Mouse (Mus musculus) 3134 (cell line): ENCODE measurements around the gene Hoxa10.

Experiments used
- DNase-seq: peaks from one replicate; pipeline ENCODE4 v3.0.0-alpha.2; 2011; ENCODE audit warnings: low spot score; ENCODE audit not compliant: insufficient read length; ENCODE audit errors: extremely low read depth

Hoxa10 gene

DNA sequence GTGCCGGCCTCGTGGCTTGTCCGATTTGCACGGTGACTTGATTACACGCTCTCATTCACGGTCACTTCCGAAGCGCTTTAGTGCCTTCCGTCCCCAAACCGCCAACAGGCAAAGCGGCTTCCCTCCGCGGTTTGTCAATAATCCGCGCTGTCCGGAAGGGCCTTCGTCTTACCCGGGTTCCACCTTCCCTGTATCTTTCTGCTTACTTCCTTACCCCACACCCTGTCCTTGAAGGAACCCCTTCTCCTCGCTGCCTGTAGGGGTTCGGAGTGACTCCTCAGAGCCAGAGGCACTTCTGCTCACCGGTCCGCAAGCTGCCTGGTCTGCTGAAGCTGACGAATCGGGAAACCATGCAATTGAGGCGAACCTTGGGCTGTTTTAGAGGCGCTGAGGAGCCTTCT, 5.7 kb upstream of the Hoxa10 start:
- no peak for DNase-seq

DNA sequence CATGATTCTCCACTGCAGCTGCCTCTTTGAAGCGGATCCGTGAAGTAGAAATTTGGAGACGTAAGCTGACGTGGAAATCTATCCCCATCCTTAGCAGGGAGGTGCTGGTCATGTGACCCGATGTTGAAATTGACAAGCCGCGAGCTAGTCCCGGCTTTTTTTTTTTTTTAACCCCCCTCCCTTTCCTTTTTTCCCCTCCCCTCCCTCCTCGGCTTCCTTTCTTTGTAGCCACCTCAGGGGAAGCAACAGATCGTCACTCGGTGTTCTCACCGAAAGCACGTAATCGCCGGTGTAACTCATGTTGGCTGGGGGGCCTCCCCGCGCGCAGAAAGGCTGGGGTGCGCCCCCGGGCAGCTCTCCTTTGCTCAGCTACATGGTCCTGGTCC, 5.1 kb upstream of the Hoxa10 start, which contains the start of gene Hoxa11:
Gene Hoxa11, minus strand, starts transcription at position 54 of the 386 bp plus-strand sequence.
- DNase-seq = no peak

DNA sequence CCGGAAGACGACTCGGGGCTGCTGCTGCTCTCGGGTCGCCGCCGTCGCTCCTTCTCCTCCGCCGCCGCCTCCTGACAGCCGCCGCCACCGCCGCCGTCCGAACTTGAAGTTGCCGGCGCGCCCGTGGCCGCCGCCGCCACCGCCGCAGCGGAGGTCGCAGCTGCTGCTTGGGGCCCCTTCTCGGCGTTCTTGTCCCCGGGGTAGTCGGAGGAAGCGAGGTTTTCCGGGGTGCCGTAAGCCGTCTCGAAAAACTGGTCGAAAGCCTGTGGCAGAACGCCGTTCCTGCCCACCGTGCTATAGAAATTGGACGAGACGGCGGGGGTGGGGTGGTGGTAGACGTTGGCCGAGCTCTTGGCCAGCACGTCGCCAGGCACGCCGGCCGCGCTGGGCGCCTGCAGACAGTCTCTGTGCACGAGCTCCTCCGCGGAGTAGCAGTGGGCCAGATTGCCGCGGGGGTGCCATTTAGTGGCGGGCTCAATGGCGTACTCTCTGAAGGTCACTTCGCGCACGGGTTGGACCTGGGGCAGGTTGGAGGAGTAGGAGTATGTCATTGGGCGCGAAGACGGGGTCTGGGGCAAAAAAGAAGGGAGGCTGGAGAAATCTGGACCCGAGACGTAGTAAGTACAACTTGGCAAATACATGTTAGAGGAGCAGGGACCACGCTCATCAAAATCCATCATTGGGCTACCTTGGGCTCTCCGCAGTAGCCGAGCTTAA, 4.5 kb upstream of the Hoxa10 start:
- no peak for DNase-seq

DNA sequence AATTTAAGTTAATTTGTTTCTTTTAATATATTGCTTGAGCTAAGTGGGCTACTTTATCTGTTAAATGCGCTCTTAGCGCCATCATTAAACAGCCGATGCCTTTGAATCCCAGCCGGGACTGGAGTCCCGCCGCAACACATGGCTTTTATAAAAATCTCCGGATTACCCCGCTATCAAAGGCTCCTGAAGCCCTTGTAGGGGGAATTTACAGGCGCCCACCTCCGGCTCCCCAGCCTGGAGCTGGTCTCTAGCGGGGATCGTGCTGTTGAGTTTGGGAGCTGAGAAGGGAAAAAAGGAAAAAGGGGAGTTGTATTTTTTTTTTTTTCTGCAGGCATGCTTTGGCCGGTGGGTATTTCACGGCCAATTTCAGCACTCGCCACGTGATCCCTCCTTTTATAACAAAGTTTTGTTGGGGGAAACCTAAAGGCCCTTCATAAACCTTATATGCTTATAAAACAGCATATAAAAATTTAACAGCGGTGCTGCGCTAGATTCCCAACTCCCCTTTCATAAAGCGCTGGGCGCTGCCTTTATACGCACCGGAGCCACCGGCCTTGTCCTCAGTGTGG, 3.9 kb upstream of the Hoxa10 start:
- DNase-seq = no peak

DNA sequence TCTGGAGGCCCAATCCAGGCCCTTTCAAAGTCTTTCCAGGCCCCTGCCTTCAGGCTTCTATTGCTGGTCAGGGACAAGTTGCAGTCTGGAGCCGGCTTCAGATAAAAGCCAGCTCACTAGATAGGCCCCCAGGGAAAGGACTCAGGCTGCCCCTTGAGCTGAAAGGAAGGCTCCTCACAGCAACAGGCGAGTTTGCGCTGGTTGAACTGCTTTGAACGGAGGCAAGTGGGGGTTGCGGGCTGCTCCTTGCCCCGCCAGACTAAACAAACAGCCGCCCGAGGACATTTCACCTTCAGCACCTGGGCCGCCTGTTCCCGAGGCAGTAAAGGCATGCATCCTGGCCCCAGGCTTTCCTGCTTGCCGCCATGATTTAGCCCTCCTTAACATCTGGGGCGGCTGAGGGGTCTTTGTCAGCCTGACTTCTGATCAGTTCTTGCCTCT, 3.0 kb upstream of the Hoxa10 start:
- DNase-seq = no peak

DNA sequence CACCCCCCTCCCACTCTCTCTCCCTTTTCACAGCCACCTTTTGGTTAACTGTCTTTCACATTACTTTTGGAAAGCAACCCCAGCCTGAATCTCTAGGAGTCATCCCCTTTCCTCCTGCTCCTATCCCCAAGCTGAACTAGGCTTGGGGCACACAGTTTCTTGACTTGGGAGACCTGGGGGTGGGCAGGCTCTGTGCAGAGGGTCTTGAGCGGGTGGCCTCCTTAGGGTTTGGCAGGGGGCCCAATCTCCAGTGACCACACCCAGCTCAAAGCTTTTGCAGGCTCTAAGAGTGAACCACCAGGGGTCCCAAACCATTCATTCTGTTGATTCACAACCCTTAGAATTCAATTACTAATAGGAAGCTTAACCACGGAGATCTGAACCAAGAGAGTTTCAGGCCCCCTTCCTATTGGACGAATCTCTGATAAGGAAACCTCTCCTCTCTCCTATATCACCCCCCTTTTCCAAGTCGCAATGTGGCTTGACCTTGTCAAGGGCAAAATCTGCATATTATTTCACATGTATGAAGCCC, 2.2 kb upstream of the Hoxa10 start:
- DNase-seq = no peak

DNA sequence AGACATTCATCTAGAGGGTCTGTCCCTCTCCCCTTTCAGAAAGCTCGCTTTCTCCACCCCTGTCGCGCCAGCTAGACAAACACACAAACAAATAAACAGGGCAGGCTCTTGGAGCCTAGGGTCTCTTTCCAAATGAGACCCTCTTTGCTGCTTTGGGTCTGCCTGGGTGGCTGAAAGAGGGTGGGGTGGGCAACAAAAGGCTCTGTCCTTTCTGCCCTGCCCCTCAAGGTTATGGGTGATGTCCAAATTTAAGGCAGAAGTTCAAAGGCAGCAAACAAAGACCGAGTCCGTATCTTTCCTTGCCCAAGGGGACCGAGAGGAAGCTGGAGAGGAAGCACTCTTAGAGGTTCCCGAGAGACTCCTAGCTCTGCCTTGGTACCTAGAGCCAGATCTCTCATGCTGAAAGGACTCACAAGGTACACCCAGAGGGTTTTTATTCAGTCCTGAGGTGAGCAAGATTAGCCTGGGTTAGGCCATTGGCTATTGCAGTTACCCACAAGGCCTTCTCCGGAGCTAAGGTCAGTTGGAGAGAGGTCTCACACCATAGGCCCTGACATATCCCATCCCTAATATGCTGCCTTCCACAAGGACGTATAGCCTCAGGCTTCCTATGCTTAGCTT, 457 bp upstream of the Hoxa10 start:
- no peak for DNase-seq

DNA sequence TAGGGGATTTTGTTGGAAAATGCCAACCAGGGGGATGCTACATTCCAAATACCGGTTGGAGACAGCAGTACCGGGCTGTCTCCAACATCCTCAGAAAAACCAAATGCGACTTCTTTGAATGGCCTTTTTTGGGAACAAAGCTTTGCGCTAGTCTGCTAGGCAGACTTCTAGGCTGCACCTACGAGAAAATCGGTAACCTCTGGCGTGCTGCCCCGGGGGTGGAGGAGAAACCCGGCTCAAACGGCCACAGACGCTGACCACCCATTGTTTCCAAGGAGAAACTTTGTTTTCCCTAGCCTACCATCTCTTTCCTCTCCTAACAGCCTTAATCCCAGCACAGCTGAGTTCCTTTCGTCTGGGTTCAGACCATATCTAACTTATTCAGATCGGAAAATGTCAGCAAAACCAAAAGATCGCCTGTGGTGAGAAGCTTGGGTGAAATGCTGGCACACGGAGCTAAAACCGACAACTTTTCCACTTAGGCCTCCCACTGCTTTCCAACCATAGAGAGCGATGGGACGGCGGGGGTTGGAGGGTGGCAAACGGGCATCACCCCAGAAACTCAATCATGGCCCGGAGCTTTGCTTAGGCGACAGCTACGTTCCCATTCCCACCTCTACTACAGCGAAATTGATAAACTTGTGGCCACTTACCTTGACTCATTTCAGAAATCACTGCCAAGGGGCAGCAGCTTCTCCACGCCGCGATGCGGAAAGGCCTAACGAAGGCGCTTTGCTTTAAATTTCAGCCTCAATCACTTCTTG, 847 bp downstream of the Hoxa10 start:
- DNase-seq = peak; percentile 68

DNA sequence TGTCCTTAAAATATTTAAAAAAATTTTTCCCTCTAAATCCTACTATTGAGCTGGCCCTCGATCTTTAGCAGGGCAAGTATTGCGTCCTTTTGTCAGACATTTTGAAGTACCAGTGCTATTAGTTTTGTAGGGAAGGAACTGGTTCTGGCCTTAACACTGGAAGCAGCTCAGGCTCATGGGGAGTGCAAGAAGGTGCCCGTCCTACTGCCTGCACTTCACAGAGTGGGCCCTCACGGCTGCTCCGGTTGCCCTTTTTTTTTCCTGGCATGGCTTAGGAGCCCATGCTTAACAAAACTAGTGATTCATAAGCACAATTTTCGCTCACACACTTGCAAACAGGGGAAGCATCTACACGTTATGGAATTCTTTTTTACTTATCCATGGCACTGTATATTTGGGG, 1.7 kb downstream of the Hoxa10 start:
- peak; percentile 60 for DNase-seq

DNA sequence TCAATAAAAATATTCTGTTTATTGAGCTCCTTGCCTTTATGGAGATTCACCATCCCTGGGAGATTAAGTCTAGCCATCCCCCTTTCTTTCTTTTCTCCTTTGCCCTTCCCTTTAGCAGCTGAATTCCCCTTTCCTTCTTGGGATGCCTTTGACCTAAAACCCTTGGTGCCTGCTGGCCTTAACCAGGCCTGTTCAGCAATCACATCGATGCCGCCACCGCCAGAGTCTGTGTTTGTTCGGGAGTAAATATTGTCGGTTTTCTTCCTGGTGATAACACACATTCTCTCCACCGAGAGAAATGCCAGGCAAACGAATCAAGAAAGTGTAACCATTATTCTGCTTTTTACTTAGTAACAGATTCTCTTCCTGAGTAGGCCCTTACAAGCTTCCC, 2.5 kb downstream of the Hoxa10 start:
- DNase-seq = no peak

DNA sequence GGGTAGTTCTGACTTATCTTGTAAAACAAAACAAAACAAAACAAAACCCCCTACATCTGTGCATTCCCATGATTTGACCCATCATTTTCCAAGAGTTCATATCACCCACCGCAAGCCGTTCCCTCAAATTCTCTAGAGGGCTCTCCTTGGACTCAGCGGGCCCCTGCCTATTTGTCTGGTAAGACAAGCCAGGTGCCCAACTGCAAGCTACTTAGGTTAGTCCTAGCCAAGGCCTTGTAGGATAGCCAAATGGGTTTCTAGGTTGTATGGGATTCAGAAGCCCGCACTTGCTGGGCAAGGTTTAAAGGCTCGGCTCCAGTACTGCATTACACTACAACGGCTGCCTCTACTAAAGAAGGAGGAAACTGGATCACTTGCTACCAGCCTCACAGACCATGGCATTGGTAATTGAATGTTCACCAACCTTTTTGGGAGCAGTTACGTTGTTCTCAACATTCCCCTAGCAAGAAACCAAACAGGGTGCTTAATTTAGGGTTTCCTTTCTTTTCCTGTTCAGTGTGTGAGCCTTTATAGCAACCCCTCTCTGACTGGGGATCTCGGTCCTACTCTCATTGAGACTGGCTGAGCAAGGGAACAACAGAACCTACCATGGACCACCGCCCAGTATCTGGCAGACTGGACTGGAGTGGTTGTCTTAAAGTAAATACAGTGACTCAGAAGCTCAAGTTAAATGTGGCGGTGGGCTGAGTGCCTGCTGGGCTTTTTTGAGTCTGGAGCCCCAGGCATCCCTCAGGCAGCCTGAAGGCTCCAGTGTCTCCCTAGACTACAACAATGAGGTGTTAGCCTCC, 3.1 kb downstream of the Hoxa10 start:
- no peak for DNase-seq

DNA sequence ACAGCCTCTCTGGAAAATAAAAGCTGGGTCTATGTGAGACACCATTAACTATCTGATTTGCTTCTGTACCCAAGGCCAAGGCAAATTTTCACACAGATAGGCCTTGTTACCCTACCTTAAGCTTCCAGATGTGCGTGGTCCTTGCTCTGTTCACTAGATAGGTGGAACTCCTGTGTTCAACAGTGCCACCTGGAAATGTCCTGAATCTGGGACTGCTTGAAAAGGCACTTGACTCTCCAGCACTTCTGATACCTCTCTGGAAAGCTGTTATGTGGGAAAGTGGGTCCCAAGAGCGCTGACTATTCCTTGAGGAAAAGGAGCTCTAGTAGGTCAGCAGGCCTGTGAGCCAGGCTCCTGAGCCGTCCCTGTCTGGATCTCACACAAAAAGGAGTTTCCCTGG, 3.8 kb downstream of the Hoxa10 start:
- no peak for DNase-seq

DNA sequence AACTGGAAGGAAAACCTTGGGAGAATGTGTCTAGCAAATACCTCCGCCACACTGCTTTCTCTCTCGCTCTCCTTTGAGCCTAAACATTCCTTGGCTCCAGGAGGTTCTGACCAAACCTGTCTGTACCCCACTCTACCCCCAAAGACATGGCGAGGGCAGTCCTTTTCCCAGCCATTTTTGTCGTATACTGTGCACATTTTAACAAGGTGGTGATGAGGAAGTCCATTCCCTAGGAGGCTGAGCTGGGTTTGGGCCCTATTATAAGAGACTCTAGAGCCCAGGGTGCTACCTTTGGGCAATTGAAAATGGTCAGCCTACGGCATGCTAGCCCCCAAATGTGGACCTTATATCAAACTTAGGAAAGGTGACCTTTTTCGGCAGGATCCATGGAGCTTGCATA, 4.8 kb downstream of the Hoxa10 start:
- DNase-seq = no peak

DNA sequence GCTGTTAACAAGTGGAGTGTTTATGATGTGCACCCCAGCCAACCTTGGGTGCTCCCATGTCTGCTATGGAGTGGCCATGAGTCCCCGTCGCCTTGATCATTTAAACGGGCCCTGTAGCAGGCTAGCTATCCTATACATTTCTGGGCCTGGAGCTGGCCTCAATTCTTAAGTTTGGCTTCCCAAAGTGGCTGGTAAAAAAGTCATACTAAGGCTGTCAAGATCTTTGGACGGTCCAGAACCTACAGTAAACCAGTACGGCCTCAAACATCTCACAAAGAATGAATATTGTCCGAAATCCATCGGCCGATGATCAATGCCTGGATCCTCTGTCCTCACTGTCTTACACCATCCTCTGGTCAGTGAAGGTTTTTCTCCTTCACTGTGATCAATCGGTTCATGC, 5.4 kb downstream of the Hoxa10 start:
- DNase-seq = no peak

DNA sequence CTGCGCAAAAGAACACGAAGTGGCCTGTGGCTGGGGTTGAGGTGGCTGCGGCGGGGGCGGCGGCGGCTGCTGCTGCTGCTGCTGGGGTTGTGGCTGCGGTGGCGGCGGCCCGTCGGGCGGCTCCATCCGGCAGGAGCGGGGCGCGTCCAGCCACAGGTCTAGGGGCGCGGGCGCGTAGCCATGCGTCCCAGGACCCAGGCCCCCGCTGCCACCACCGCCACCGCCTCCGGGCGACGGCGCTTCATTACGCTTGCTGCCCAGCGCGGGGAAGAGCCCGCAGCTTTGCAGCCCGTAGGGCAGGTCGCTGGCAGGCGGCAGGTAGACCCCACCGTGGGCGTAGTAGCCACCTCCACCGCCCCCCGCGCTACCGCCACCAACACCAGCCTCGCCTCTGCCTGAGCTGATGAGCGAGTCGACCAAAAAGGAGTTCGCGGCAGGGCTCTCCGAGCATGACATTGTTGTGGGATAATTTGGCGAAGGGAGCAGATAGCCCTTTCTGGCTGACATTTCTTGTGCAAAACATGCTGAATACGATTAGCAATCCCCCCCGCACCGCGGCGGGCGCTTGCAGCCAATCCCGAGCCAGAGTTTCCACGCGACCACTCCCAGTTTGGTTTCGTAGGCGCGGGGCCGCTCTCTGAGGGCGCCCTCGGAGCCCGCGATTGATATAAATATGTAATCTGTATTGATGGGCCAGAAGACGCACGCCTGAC, 6.1 kb downstream of the Hoxa10 start:
- DNase-seq = no peak

DNA sequence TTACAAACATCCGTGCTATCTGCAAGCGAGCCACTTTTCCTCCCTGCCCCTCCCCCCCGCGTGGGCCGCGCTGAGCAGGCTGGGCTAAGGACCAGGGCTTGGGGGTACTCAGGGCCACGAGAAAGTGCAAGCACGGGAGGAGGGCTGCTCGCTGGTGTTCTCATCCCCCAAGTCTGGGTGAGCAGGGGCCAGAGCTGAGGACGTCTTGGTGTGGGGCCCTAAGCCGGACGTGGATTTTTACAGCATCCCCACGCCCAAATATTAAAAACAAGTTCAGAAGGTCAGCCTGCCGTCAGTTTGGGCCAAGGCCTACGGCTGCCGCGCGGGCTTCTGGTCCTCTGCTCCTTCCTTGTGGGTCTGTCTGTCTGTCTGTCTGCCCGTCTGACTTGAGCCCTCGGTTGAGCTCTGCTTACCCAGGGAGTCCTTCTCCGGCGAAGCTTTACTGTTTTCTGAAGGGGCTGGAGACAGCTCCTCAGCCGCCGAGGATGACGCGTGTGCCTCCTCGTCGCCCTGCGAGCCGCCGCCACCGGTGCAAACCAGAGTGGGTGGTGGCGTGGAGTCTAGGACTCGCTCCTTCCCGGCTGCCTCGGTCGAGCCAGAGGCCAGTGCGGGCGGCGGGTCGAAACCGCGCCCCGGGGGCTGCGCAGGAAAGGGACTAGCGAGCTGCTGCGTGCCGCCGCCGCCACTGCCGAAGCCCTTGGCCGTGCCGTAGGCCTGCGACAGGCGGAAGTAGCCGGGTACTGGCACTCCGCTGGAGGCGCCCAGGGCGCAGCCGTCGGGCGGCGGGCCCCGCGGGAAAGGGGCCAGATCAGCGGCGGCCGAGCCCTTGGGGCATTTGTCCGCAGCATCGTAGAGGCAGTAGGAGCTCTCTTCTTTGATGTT, 6.9 kb downstream of the Hoxa10 start:
- DNase-seq = no peak

DNA sequence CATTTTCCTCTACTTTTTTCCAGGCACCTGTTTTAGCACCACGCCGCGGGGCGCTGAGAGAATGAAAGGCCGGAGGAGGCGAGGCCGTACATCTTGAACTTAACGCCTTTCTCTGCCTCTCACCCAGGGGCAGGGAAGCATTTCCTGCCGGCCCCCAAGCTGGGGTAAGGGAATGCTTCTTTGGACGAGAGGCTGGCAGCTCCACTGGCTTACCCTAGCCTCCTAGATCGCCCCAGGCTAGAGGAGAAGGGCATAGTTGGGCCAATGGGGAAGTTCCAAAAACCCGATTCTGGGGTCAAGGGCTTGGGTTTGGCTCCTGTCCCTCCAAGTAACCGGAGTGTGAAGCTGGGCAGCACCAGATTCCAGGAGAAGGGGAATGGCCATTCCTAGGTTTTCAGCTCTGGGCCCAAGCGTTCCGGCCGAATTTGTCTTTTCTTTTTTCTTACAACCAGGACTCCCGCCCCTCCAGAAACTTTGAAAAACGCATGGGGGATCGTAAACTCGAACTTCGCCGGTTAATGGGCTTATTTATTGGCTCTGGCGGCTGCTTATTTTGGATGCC, 7.6 kb downstream of the Hoxa10 start:
- DNase-seq = no peak

DNA sequence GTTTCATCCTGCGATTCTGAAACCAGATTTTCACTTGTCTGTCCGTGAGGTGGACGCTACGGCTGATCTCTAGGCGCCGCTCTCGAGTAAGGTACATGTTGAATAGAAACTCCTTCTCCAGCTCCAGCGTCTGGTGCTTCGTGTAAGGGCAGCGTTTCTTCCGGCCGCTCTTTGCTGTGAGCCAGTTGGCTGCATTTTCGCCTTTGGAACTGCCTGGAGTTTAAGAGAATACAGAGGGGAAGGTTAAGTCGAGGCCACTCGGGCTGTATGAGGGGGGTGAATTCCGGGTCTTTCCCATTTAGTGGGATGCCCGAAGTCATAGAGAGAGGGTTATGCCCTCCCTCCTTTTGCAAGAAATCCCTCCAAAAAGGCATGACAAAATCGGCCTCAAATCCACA, 8.1 kb downstream of the Hoxa10 start:
- no peak for DNase-seq
